Mouse (Mus musculus) MEL (cell line): ENCODE results near the gene Dusp15. TPM values are rescaled to one million over a fixed set of nuclear protein-coding genes. Genes with fewer than 3 reads are reported as not detected.

Experiments
- DNase-seq: peaks from one replicate; pipeline ENCODE4 v3.0.0; 2011; ENCODE audit warnings: low read depth, low spot score
- H3K27ac ChIP-seq: 2 replicates; pipeline ENCODE4 v1.5.1; 2012; ENCODE audit warnings: low read depth, mild to moderate bottlenecking, control low read depth, low read length, moderate library complexity; ENCODE audit not compliant: control insufficient read depth
- H3K27me3 ChIP-seq, 2 experiments: fragments of 150-350 bp in 1 of 2; sonication (generic) in 1 of 2; 2 replicates each; pipeline ENCODE4 v1.6.1; 2012; ENCODE audit warnings: low read length in 2 of 2, mild to moderate bottlenecking in 2 of 2, improper control_type of control experiment in 1 of 2, moderate library complexity in 1 of 2; ENCODE audit not compliant: insufficient read depth in 2 of 2, control insufficient read depth in 1 of 2
- H3K36me3 ChIP-seq, 2 experiments: 2 replicates each; pipeline ENCODE4 v1.6.1; 2012 to 2014; ENCODE audit warnings: low read length in 2 of 2, improper control_type of control experiment in 1 of 2, inconsistent platforms in 1 of 2, mild to moderate bottlenecking in 1 of 2; ENCODE audit not compliant: insufficient read depth in 2 of 2, control insufficient read depth in 1 of 2
- H3K4me1 ChIP-seq, 2 experiments: fragments of 150-350 bp in 1 of 2; sonication (generic) in 1 of 2; 2 replicates each; pipeline ENCODE4 v1.6.1; 2012; ENCODE audit warnings: low read length in 2 of 2, improper control_type of control experiment in 1 of 2, mild to moderate bottlenecking in 1 of 2; ENCODE audit not compliant: insufficient read depth in 2 of 2, control insufficient read depth in 1 of 2
- H3K4me3 ChIP-seq, 2 experiments: fragments of 150-350 bp in 1 of 2; sonication (generic) in 1 of 2; 2 replicates each; pipeline ENCODE4 v1.5.1; 2012; ENCODE audit warnings: low read depth in 2 of 2, low read length in 2 of 2, mild to moderate bottlenecking in 2 of 2, moderate library complexity in 2 of 2, control low read depth in 1 of 2, improper control_type of control experiment in 1 of 2; ENCODE audit not compliant: control insufficient read depth in 1 of 2, insufficient read depth in 1 of 2
- H3K79me2 ChIP-seq: 2 replicates; pipeline ENCODE4 v1.6.1; 2012; ENCODE audit warnings: mild to moderate bottlenecking, low read length, moderate library complexity; ENCODE audit not compliant: control insufficient read depth, poor library complexity, insufficient read depth
- H3K9ac ChIP-seq: 2 replicates; pipeline ENCODE4 v1.6.1; 2012; ENCODE audit warnings: low read depth, mild to moderate bottlenecking, control low read depth, low read length, moderate library complexity; ENCODE audit not compliant: control insufficient read depth, poor library complexity, severe bottlenecking
- H3K9me3 ChIP-seq: fragments of 150-350 bp; sonication (generic); replicated peaks from 2 replicates; pipeline ENCODE4 v1.6.1; 2012; ENCODE audit warnings: mild to moderate bottlenecking, low read length, improper control_type of control experiment, moderate library complexity; ENCODE audit not compliant: insufficient read depth
- CHD1 ChIP-seq: IDR thresholded peaks from 2 replicates; pipeline ENCODE4 v1.6.1; 2012; ENCODE audit warnings: low read depth, mild to moderate bottlenecking, inconsistent platforms, low read length, improper control_type of control experiment
- CHD2 ChIP-seq: IDR thresholded peaks from 2 replicates; pipeline ENCODE4 v1.6.1; 2011; ENCODE audit warnings: low read length, improper control_type of control experiment
- E2F4 ChIP-seq: IDR thresholded peaks from 2 replicates; pipeline ENCODE4 v1.6.1; 2011; ENCODE audit warnings: low read depth, low read length, improper control_type of control experiment, borderline replicate concordance
- EP300 ChIP-seq, 2 experiments: IDR thresholded peaks; 2 replicates each; pipeline ENCODE4 v1.6.1; 2011; ENCODE audit warnings: improper control_type of control experiment in 2 of 2, low read length in 2 of 2, low read depth in 1 of 2, mild to moderate bottlenecking in 1 of 2
- GABPA ChIP-seq: IDR thresholded peaks from 2 replicates; pipeline ENCODE4 v1.6.1; 2012; ENCODE audit warnings: low read depth, mild to moderate bottlenecking, inconsistent platforms, low read length, improper control_type of control experiment, moderate library complexity
- GATA1 ChIP-seq: IDR thresholded peaks from 2 replicates; pipeline ENCODE4 v1.6.1; 2011; ENCODE audit warnings: low read depth, low read length, improper control_type of control experiment
- HCFC1 ChIP-seq: IDR thresholded peaks from 2 replicates; pipeline ENCODE4 v1.6.1; 2012; ENCODE audit warnings: low read depth, mild to moderate bottlenecking, inconsistent platforms, low read length, improper control_type of control experiment, moderate library complexity
- MAFK ChIP-seq: IDR thresholded peaks from 2 replicates; pipeline ENCODE4 v1.6.1; 2011; ENCODE audit warnings: low read depth, mild to moderate bottlenecking, low read length, improper control_type of control experiment, borderline replicate concordance
- MAX ChIP-seq: IDR thresholded peaks from 2 replicates; pipeline ENCODE4 v1.6.1; 2011; ENCODE audit warnings: low read length, improper control_type of control experiment
- MAZ ChIP-seq: IDR thresholded peaks from 2 replicates; pipeline ENCODE4 v1.6.1; 2012; ENCODE audit warnings: low read depth, mild to moderate bottlenecking, inconsistent platforms, low read length, improper control_type of control experiment
- MXI1 ChIP-seq: IDR thresholded peaks from 2 replicates; pipeline ENCODE4 v1.6.1; 2011; ENCODE audit warnings: mild to moderate bottlenecking, low read depth, low read length, improper control_type of control experiment
- MYB ChIP-seq: IDR thresholded peaks from 2 replicates; pipeline ENCODE4 v1.6.1; 2011; ENCODE audit warnings: mild to moderate bottlenecking, low read depth, low read length, improper control_type of control experiment
- MYC ChIP-seq: IDR thresholded peaks from 2 replicates; pipeline ENCODE4 v1.6.1; 2011; ENCODE audit warnings: low read depth, mild to moderate bottlenecking, low read length, improper control_type of control experiment, moderate library complexity
- NRF1 ChIP-seq: IDR thresholded peaks from 2 replicates; pipeline ENCODE4 v1.6.1; 2014; ENCODE audit warnings: low read depth, mild to moderate bottlenecking, inconsistent platforms, low read length, improper control_type of control experiment, moderate library complexity; ENCODE audit not compliant: poor library complexity, insufficient read depth, severe bottlenecking
- POLR2AphosphoS5 ChIP-seq: IDR thresholded peaks from 2 replicates; pipeline ENCODE4 v1.6.1; 2012; ENCODE audit warnings: low read depth, borderline replicate concordance, mild to moderate bottlenecking, inconsistent platforms, low read length, moderate library complexity, mixed read lengths
- SIN3A ChIP-seq: IDR thresholded peaks from 2 replicates; pipeline ENCODE4 v1.6.1; 2012; ENCODE audit warnings: low read length, improper control_type of control experiment, inconsistent platforms
- USF1 ChIP-seq: IDR thresholded peaks from 2 replicates; pipeline ENCODE4 v1.6.1; 2014; ENCODE audit warnings: low read depth, mild to moderate bottlenecking, inconsistent platforms, low read length, improper control_type of control experiment, moderate library complexity
- ZNF384 ChIP-seq: IDR thresholded peaks from 2 replicates; pipeline ENCODE4 v1.6.1; 2012; ENCODE audit warnings: low read depth, mild to moderate bottlenecking, inconsistent platforms, low read length, improper control_type of control experiment
- polyA plus RNA-seq, 2 experiments: library from polyadenylated mRNA; stranded (reverse) in 1 of 2; unstranded in 1 of 2; fragments of >175 nt in 1 of 2; fragments of >200 nt in 1 of 2; gene quantifications; 2 replicates each; pipeline versions ENCODE4 v1.2.1 to v1.2.4; 2012; ENCODE audit warnings: low replicate concordance in 2 of 2, low read depth in 1 of 2; ENCODE audit not compliant: insufficient read length in 2 of 2, insufficient read depth in 1 of 2, missing spikeins in 1 of 2
- total RNA-seq: library from RNA; depleted of rRNA; stranded (reverse); fragments of 300-350 nt; gene quantifications from 2 replicates; pipeline ENCODE4 v1.2.3, GENCODE M21; 2012

The Dusp15 gene
- total and polyA plus RNA-seq, 3 experiments: not detected

DNA sequence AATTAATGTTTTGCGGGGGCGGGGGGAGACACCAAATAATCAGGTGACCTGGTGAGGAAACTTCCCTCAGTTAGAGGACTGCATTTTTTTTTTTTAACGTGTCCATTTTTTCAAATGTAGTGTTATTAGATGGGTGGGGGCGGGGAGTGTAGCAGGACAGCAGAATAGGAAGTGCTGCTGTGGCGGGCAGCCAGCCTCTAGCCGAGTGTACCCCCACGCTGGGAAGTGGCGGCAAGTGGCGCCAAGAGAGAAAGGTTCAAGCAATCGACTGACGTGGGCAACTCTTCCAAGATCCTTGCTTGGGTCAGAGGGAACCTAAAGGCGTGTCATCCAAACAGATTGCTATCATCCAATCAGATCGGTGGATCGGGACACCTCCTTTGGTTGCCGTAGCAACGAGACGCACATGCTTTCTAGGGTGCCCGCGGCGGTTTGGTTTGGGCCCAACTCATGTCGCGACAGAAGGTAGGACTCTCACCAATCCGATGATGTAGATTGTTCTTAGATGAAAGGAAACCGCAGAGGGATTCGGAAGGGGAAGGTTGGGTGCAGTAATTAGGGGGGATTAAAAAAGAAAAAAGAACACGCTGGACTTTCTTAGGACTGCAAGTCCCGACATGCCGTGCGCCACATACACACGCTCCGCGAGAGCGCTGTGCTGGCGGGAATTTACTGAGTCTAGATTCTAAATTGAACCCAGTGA lies 10.7 kb upstream of the Dusp15 start, which contains the start of gene Ttll9:
Gene Ttll9, plus strand, starts transcription at position 395 of the 703 bp plus-strand sequence.
- no peaks in the 10 kb centered on the region; a peak in 1 of 4 replicates for H3K36me3 ChIP-seq
- peak; percentile 81 for DNase-seq
- TF ChIP-seq CHD1 (no peak), NRF1 (no peak), MXI1 (peak; percentile 91), MAX (0 out of 2 replicates have a peak, but pooled peaks have one; percentile 16), MYC (peak; percentile 44; the same call in 1 of the 2 replicates), E2F4 (peak; percentile 86), HCFC1 (peak; percentile 78), CHD2 (peak; percentile 72), GABPA (no peak), SIN3A (peak; percentile 76), USF1 (0 out of 2 replicates have a peak, but pooled peaks have one; percentile 12), ZNF384 (peak; percentile 62), GATA1 (peak; percentile 44)
- TF ChIP-seq, all 39 proteins: peak for 10
- 0 out of 4 replicates have a peak, but pooled peaks cover 0 to 2% of the 10 kb centered on the region in 2 experiments for H3K27me3 ChIP-seq
- no peaks in the 10 kb centered on the region for H3K9me3 ChIP-seq
- H3K4me3 ChIP-seq: peak within 1 kb of the TSS; percentile 31 to 42; a peak in 3 of 4 replicates
- H3K9ac ChIP-seq: peak within 1 kb of the TSS; percentile 34
- no peak within 1 kb of the TSS for H3K27ac ChIP-seq
- H3K79me2 ChIP-seq: no peaks in the 10 kb centered on the region
- no peaks in the 10 kb centered on the region for H3K4me1 ChIP-seq

DNA sequence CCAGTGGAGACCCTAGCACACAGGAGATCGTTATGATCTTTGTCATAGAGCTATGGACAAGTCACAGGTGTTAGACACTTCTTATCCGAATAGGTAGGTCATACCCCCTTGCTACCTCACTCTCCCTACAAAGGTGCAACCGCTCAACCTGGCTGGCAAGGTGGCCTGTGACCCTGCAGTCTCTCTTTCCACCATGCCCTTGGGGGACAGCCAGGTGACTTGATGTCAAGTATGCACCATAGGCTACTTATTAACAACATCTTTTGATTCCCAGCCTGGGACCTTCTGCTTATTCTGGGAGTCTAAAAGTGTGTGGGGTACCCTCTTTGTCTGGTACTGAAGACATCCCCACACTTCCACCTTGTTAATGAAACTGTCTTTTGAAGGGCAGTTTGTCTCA lies 6.6 kb upstream of the Dusp15 start:
- Histone ChIP-seq H3K4me3 (no peak overlapping the region), H3K4me1 (no peaks in the 10 kb centered on the region), H3K9me3 (no peaks in the 10 kb centered on the region), H3K9ac (no peak overlapping the region), H3K36me3 (no peaks in the 10 kb centered on the region; a peak in 1 of 4 replicates), H3K27me3 (peaks cover 2 to 6% of the 10 kb centered on the region in 2 experiments), H3K79me2 (no peaks in the 10 kb centered on the region), H3K27ac (no peak overlapping the region)
- TF ChIP-seq NRF1: no peak
- TF ChIP-seq SIN3A: no peak
- TF ChIP-seq POLR2AphosphoS5: no peak
- TF ChIP-seq CHD1: no peak
- no peak for TF ChIP-seq MYB
- no peak for TF ChIP-seq MAX
- TF ChIP-seq MAFK: no peak
- TF ChIP-seq EP300 (IDR thresholded peaks at IDR 0.05; ENCODE audit: low read depth in 1 of 2, low read length in 2 of 2): no peak
- TF ChIP-seq MAZ: no peak
- DNase-seq: no peak
